Mouse (Mus musculus) layer of hippocampus, adult 18-20 months (tissue): ENCODE results near the gene Olfr1155. TPM values are rescaled to one million over a fixed set of nuclear protein-coding genes. Genes with fewer than 3 reads are reported as not detected.

Source experiments
- DNase-seq, 2 experiments: peaks; one replicate each; pipeline ENCODE4 v3.0.0; 2022; ENCODE audit warnings: low spot score in 2 of 2
- long read RNA-seq: library from polyadenylated mRNA; stranded (forward); transcript quantifications from one replicate; pipeline ENCODE4 v2.0.0, GENCODE M21; 2021
- total RNA-seq, 2 experiments: library from RNA; stranded (reverse); gene quantifications; 2 replicates each; pipeline ENCODE4 v1.2.3; 2021

The Olfr1155 gene
- total RNA-seq: not detected
- long read RNA-seq: 0 reads

GRCm38 (mm10) chr2:87945037-87945436 lies at the start of gene Olfr1155:
Gene Olfr1155 (minus strand): TSS chr2:87945137.
- no peak for DNase-seq

- DNase-seq: no peak
Measured at GRCm38 (mm10) chr2:87989813-87990212, 44.9 kb upstream of the Olfr1155 start, which contains the start of gene Olfr1158. Gene Olfr1158 (plus strand): TSS chr2:87990113.

- no peak for DNase-seq
Measured at GRCm38 (mm10) chr2:87974563-87974962, 29.6 kb upstream of the Olfr1155 start, which contains the start of gene Olfr74. Gene Olfr74 (minus strand): TSS chr2:87974663.

GRCm38 (mm10) chr2:87968199-87968598 lies 23.3 kb upstream of the Olfr1155 start, which contains the start of gene Olfr1157:
Gene Olfr1157 (minus strand): TSS chr2:87968299.
- no peak for DNase-seq

- no peak for DNase-seq
Measured at GRCm38 (mm10) chr2:87953000-87953399, 8.1 kb upstream of the Olfr1155 start, which contains the start of gene Olfr1156. Gene Olfr1156 (minus strand): TSS chr2:87953100.

GRCm38 (mm10) chr2:87905066-87905465 lies 39.9 kb downstream of the Olfr1155 start, which contains the start of gene Olfr1154:
Gene Olfr1154 (minus strand): TSS chr2:87905166.
- DNase-seq: no peak

- no peak for DNase-seq
Measured at GRCm38 (mm10) chr2:87894662-87895061, 50.3 kb downstream of the Olfr1155 start, which contains the start of gene Olfr1153. Gene Olfr1153 (plus strand): TSS chr2:87894962.

Other genes starting within 250 kb of the Olfr1155 start
- gene Olfr1137, start 232.0 kb downstream of the Olfr1155 start, total RNA-seq: not detected
- not detected for gene Olfr1138, start 205.2 kb downstream of the Olfr1155 start, total RNA-seq
- gene Olfr1140, start 201.4 kb downstream of the Olfr1155 start, total RNA-seq: not detected
- not detected for gene Olfr1141, start 191.1 kb downstream of the Olfr1155 start, total RNA-seq
- not detected for gene Olfr152, start 165.7 kb downstream of the Olfr1155 start, total RNA-seq
- not detected for gene Olfr1143, start 144.5 kb downstream of the Olfr1155 start, total RNA-seq
- not detected for gene Olfr1145, start 135.3 kb downstream of the Olfr1155 start, total RNA-seq
- gene Olfr1148, start 114.6 kb downstream of the Olfr1155 start, total RNA-seq: not detected
- not detected for gene Olfr1150-ps1, start 101.1 kb downstream of the Olfr1155 start, total RNA-seq
- not detected for gene Olfr1151, start 89.3 kb downstream of the Olfr1155 start, total RNA-seq
- not detected for gene Olfr1152, start 78.6 kb downstream of the Olfr1155 start, total RNA-seq
- gene Olfr1153, start 50.2 kb downstream of the Olfr1155 start, total RNA-seq: not detected
- not detected for gene Olfr1154, start 40.0 kb downstream of the Olfr1155 start, total RNA-seq
- gene Olfr1156, start 8.0 kb upstream of the Olfr1155 start, total RNA-seq: under 1 TPM in 1 of 2 experiments, not detected in 1; 0.10 TPM
- gene Olfr1157, start 23.2 kb upstream of the Olfr1155 start, total RNA-seq: not detected
- not detected for gene Olfr74, start 29.5 kb upstream of the Olfr1155 start, total RNA-seq
- not detected for gene Olfr1158, start 45.0 kb upstream of the Olfr1155 start, total RNA-seq
- gene Olfr1160, start 63.1 kb upstream of the Olfr1155 start, total RNA-seq: not detected
- not detected for gene Olfr1161, start 77.6 kb upstream of the Olfr1155 start, total RNA-seq
- gene Olfr73, start 92.6 kb upstream of the Olfr1155 start, total RNA-seq: not detected
- gene Olfr1162, start 106.0 kb upstream of the Olfr1155 start, total RNA-seq: not detected
- not detected for gene Olfr1163, start 126.7 kb upstream of the Olfr1155 start, total RNA-seq
- not detected for gene Olfr1164, start 148.8 kb upstream of the Olfr1155 start, total RNA-seq
- not detected for gene Olfr1166, start 183.1 kb upstream of the Olfr1155 start, total RNA-seq
- not detected for gene Olfr1167, start 210.1 kb upstream of the Olfr1155 start, total RNA-seq
- not detected for gene Olfr1168, start 236.7 kb upstream of the Olfr1155 start, total RNA-seq